Comparison of ENCODE assay signal across 11 mouse cellular contexts in the genomic region with DNA sequence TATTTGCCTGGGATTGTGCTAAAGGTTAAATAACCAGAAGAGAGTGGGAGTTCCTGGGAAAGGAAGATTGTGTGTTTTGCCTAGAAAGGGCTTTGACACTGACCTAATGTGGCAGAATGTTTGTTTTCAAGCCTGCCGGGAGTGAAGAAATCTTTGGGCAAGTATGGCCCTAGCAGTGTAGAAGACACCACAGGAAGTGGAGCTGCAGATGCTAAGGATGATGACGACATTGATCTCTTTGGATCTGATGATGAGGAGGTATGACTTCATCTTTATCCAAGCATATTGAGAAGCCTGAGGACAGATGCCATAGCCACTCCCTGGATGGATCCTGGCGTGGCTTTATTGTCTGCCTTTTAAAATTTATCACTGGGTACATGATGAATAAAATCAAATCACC. TPM values are rescaled to one million over a fixed set of nuclear protein-coding genes. Genes with fewer than 3 reads are reported as not detected.
DNase-seq lines count a peak whose midpoint lies in the region; ATAC-seq and TF ChIP-seq lines count a peak whose summit lies in the region.
"Had no signal": no experiment of that assay in that cellular context is flagged by ENCODE, and none has a peak within 500 bp of the region (broad histone marks: within the 10 kb centered on the region; RNA-seq: fewer than 3 reads in every experiment).

No protein-coding gene starts in this region.

- DNase-seq in forebrain, embryonic 10.5 days (ENCODE audit: extremely low spot score, low spot score): no peak
- DNase-seq in forebrain, postnatal 0 days: no peak
- no peak for DNase-seq in liver, postnatal 0 days
- no peak for DNase-seq in thymus, postnatal 25 days
- no peak for DNase-seq in gastrocnemius, postnatal 4 days (ENCODE audit: low spot score in 2 of 2)
- DNase-seq in cerebellum, adult 9-11 months: no peak
- DNase-seq: B cell, adult 2 months; cerebellum, adult 11 months had no signal

- H3K4me2 ChIP-seq in forebrain, embryonic 16.5 days (ENCODE audit: low read length): no peak overlapping the region; the same call in 1 of the 2 replicates
- peak overlapping the region; percentile 77; the same call in 1 of the 2 replicates for H3K4me2 ChIP-seq in forebrain, postnatal 0 days (ENCODE audit: low read depth)
- H3K4me2 ChIP-seq in liver, postnatal 0 days (ENCODE audit: low read depth, low read length): peak overlapping the region; percentile 77

- peak overlapping the region; percentile 37 for H3ac ChIP-seq in C2C12 (ENCODE audit: control insufficient read depth, insufficient read length, low read depth)

- H3K79me3 ChIP-seq in C2C12 (ENCODE audit: low read depth): peaks cover 51% of the 10 kb centered on the region

- H3K27me3 ChIP-seq in forebrain, embryonic 10.5 days (ENCODE audit: poor library complexity, severe bottlenecking): no peaks in the 10 kb centered on the region
- H3K27me3 ChIP-seq in forebrain, embryonic 16.5 days (replicated peaks; ENCODE audit: control insufficient read depth, insufficient read depth, low read length): no peaks in the 10 kb centered on the region
- no peaks in the 10 kb centered on the region for H3K27me3 ChIP-seq in C2C12 (ENCODE audit: control insufficient read depth, insufficient read depth, insufficient read length)
- H3K27me3 ChIP-seq in forebrain, postnatal 0 days (ENCODE audit: insufficient read depth, low read length): no peaks in the 10 kb centered on the region
- H3K27me3 ChIP-seq in liver, postnatal 0 days (ENCODE audit: insufficient read depth, low read length): no peaks in the 10 kb centered on the region

- H3K4me3 ChIP-seq in forebrain, embryonic 10.5 days: peak overlapping the region; percentile 95
- H3K4me3 ChIP-seq in forebrain, embryonic 16.5 days (replicated peaks; ENCODE audit: low read length): no peak overlapping the region; the same call in 1 of the 2 replicates
- peak overlapping the region; percentile 93 for H3K4me3 ChIP-seq in C2C12 (ENCODE audit: insufficient read depth, poor library complexity, severe bottlenecking)
- H3K4me3 ChIP-seq in forebrain, postnatal 0 days (ENCODE audit: low read depth, low read length): peak overlapping the region; percentile 98; the same call in 1 of the 2 replicates
- peak overlapping the region; percentile 76 for H3K4me3 ChIP-seq in liver, postnatal 0 days (ENCODE audit: low read depth, low read length)

- H3K9me3 ChIP-seq in forebrain, embryonic 10.5 days: no peaks in the 10 kb centered on the region
- no peaks in the 10 kb centered on the region for H3K9me3 ChIP-seq in forebrain, embryonic 16.5 days (ENCODE audit: control insufficient read depth, low read length)
- H3K9me3 ChIP-seq in forebrain, postnatal 0 days (ENCODE audit: low read length): no peaks in the 10 kb centered on the region
- H3K9me3 ChIP-seq in liver, postnatal 0 days (ENCODE audit: low read length): no peaks in the 10 kb centered on the region

- no peak for TF ChIP-seq EP300 in liver, postnatal 0 days (IDR thresholded peaks at IDR 0.05; ENCODE audit: low read depth)

- peaks cover 67% of the 10 kb centered on the region for H3K79me2 ChIP-seq in C2C12 (ENCODE audit: control insufficient read depth, insufficient read depth)

- peaks cover 32% of the 10 kb centered on the region for H3K4me1 ChIP-seq in forebrain, embryonic 10.5 days
- H3K4me1 ChIP-seq in forebrain, embryonic 16.5 days (replicated peaks; ENCODE audit: control insufficient read depth, insufficient read depth, low read length): peaks cover 28% of the 10 kb centered on the region
- peaks cover 29% of the 10 kb centered on the region for H3K4me1 ChIP-seq in forebrain, postnatal 0 days (ENCODE audit: insufficient read depth)
- H3K4me1 ChIP-seq in liver, postnatal 0 days (ENCODE audit: insufficient read depth): peaks cover 25% of the 10 kb centered on the region

- H3K9ac ChIP-seq in forebrain, embryonic 16.5 days (replicated peaks; ENCODE audit: low read depth, low read length): no peak overlapping the region
- no peak overlapping the region for H3K9ac ChIP-seq in forebrain, postnatal 0 days
- peak overlapping the region; percentile 85 for H3K9ac ChIP-seq in liver, postnatal 0 days (replicated peaks)

- H3K27ac ChIP-seq in forebrain, embryonic 10.5 days: peak overlapping the region; percentile 95
- H3K27ac ChIP-seq in forebrain, embryonic 16.5 days (ENCODE audit: low read length): no peak overlapping the region
- H3K27ac ChIP-seq in forebrain, postnatal 0 days (ENCODE audit: low read depth, low read length): no peak overlapping the region
- peak overlapping the region; percentile 88; the same call in 1 of the 2 replicates for H3K27ac ChIP-seq in liver, postnatal 0 days (ENCODE audit: low read depth)

- no peak for TF ChIP-seq CTCF in C2C12 (IDR thresholded peaks at IDR 0.05; ENCODE audit: control insufficient read depth, insufficient read depth, insufficient read length)
- no peak for TF ChIP-seq CTCF in forebrain, postnatal 0 days (IDR thresholded peaks at IDR 0.05; ENCODE audit: low read depth)
- no peak for TF ChIP-seq CTCF in liver, postnatal 0 days (IDR thresholded peaks at IDR 0.05; ENCODE audit: low read depth)

- ATAC-seq in forebrain, embryonic 16.5 days: no peak
- ATAC-seq in forebrain, postnatal 0 days: no peak
- no peak for ATAC-seq in liver, postnatal 0 days

- 85% methylated on average over 3 of the region's 3 CpGs for WGBS in forebrain, embryonic 10.5 days
- 79% methylated on average over 3 of the region's 3 CpGs for WGBS in forebrain, embryonic 16.5 days
- WGBS in forebrain, postnatal 0 days: 85% methylated on average over 3 of the region's 3 CpGs
- 52% methylated on average over 3 of the region's 3 CpGs for WGBS in liver, postnatal 0 days (ENCODE audit: insufficient replicate concordance)

- peaks cover 52% of the 10 kb centered on the region for H3K36me3 ChIP-seq in forebrain, embryonic 10.5 days (replicated peaks)
- peaks cover 6% of the 10 kb centered on the region for H3K36me3 ChIP-seq in forebrain, embryonic 16.5 days (ENCODE audit: control insufficient read depth, insufficient read depth)
- peaks cover 53% of the 10 kb centered on the region for H3K36me3 ChIP-seq in C2C12 (ENCODE audit: control insufficient read depth, insufficient read depth)
- peaks cover 16% of the 10 kb centered on the region; the same call in 1 of the 2 replicates for H3K36me3 ChIP-seq in forebrain, postnatal 0 days (ENCODE audit: insufficient read depth)
- H3K36me3 ChIP-seq in liver, postnatal 0 days (replicated peaks; ENCODE audit: insufficient read depth, low read length): peaks cover 22% of the 10 kb centered on the region

TF ChIP-seq in C2C12, 6 proteins besides CTCF, POLR2A, EP300 and RAD21:
- TF ChIP-seq MYOD1 (IDR thresholded peaks at IDR 0.05; ENCODE audit: control insufficient read depth, insufficient read length, low read depth) (no peak), CEBPB (IDR thresholded peaks at IDR 0.05; ENCODE audit: low read depth) (no peak), MAX (IDR thresholded peaks at IDR 0.05) (no peak), USF1 (IDR thresholded peaks at IDR 0.05; ENCODE audit: low read depth) (no peak), FOSL1 (IDR thresholded peaks at IDR 0.05; ENCODE audit: insufficient read depth, low read length, poor library complexity, severe bottlenecking) (no peak), MYOG (IDR thresholded peaks at IDR 0.05; ENCODE audit: control insufficient read depth, extremely low read depth, insufficient read length) (no peak)

RNA-seq across cellular contexts. Expression of gene Ndufs1, which starts 1.7 kb away (rescaled TPM):
- 147 and 151 TPM in 2 replicates for polyA plus RNA-seq in forebrain, embryonic 10.5 days (2016; fragmentation: Nextera tagmentation; extraction: Ambion mirVana)
- 125 and 128 TPM in 2 replicates for polyA plus RNA-seq in forebrain, embryonic 16.5 days (2015; fragmentation: Nextera tagmentation; extraction: Ambion mirVana)
- 44.8 TPM for polyA plus RNA-seq in C2C12 (2012; fragmentation: generic; extraction: Trizol)
- 122 and 147 TPM in 2 replicates for total RNA-seq in forebrain, postnatal 0 days (2014; rRNA removed)
- polyA plus RNA-seq in forebrain, postnatal 0 days (2015; fragmentation: Nextera tagmentation; extraction: Ambion mirVana): 110 and 111 TPM in 2 replicates
- polyA plus RNA-seq in liver, postnatal 0 days (2015; fragmentation: Nextera tagmentation; extraction: Ambion mirVana): 88.8 and 102 TPM in 2 replicates
- 100 to 1,000 TPM; 227 to 231 TPM for total RNA-seq in gastrocnemius, postnatal 4 days (2021)

RNA-seq across cellular contexts. Expression of gene Eef1b2, which starts 1.7 kb away (rescaled TPM):
- 642 and 649 TPM in 2 replicates for polyA plus RNA-seq in forebrain, embryonic 10.5 days (2016; fragmentation: Nextera tagmentation; extraction: Ambion mirVana)
- polyA plus RNA-seq in forebrain, embryonic 16.5 days (2015; fragmentation: Nextera tagmentation; extraction: Ambion mirVana): 423 and 472 TPM in 2 replicates
- polyA plus RNA-seq in C2C12 (2012; fragmentation: generic; extraction: Trizol): 1,453 TPM
- total RNA-seq in forebrain, postnatal 0 days (2014; rRNA removed): 769 and 814 TPM in 2 replicates
- polyA plus RNA-seq in forebrain, postnatal 0 days (2015; fragmentation: Nextera tagmentation; extraction: Ambion mirVana): 477 and 542 TPM in 2 replicates
- polyA plus RNA-seq in liver, postnatal 0 days (2015; fragmentation: Nextera tagmentation; extraction: Ambion mirVana): 352 and 364 TPM in 2 replicates
- total RNA-seq in gastrocnemius, postnatal 4 days (2021): 1,000 to 10,000 TPM in 1 of 2 experiments, 100 to 1,000 TPM in 1; 924 to 1,008 TPM

RNA-seq across cellular contexts. Expression of gene Gpr1, which starts 36.0 kb away (rescaled TPM):
- polyA plus RNA-seq in forebrain, embryonic 10.5 days (2016; fragmentation: Nextera tagmentation; extraction: Ambion mirVana): 0.26 and 0.33 TPM in 2 replicates
- 0.36 and 0.56 TPM in 2 replicates for polyA plus RNA-seq in forebrain, embryonic 16.5 days (2015; fragmentation: Nextera tagmentation; extraction: Ambion mirVana)
- polyA plus RNA-seq in C2C12 (2012; fragmentation: generic; extraction: Trizol): not detected
- 0.62 and 0.95 TPM in 2 replicates for total RNA-seq in forebrain, postnatal 0 days (2014; rRNA removed)
- 0.45 and 0.47 TPM in 2 replicates for polyA plus RNA-seq in forebrain, postnatal 0 days (2015; fragmentation: Nextera tagmentation; extraction: Ambion mirVana)
- polyA plus RNA-seq in liver, postnatal 0 days (2015; fragmentation: Nextera tagmentation; extraction: Ambion mirVana): 0.05 TPM in 1 of 2 replicates, not detected in the other
- total RNA-seq in gastrocnemius, postnatal 4 days (2021): under 1 TPM; 0.57 to 0.59 TPM
- polyA plus RNA-seq: small intestine, adult 2 months had no signal

Comparison
In these comparisons a context has a peak if more than half of its experiments do, and no peak if none do; other contexts are left out.
1. H3K27ac ChIP-seq: peak in forebrain, embryonic 10.5 days (single experiment) and liver, postnatal 0 days (single experiment); none in forebrain, embryonic 16.5 days (single experiment) and forebrain, postnatal 0 days (single experiment).